Mouse (Mus musculus): ENCODE measurements at regions not wholly inside any gene's neighbourhood (a gene's known extent, or its start where the extent isn't known, plus 50 kb on each side); places are given as distances from the start of the nearest gene placed in this dataset.

DNA sequence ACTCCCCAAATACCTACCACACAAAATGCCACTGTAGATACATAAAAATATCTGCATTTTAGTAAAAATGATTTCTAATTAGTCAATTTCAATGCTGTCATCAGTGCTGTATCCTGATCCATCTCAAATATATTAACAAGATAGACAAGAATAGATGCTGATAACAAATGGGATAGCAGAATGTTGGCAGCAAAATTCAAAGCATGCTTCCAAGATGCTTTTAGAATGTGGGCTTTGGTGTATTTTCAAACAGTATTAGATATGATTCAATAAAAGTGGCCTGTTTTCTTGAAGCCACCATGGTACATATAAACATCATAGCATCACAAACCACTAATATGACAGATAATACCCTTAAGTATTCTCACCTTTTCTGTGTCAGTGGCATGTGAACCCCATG, 597.6 kb downstream of the Cenpc1 start:
- no peak for DNase-seq (ENCODE audit: low spot score in 2 of 2)

DNA sequence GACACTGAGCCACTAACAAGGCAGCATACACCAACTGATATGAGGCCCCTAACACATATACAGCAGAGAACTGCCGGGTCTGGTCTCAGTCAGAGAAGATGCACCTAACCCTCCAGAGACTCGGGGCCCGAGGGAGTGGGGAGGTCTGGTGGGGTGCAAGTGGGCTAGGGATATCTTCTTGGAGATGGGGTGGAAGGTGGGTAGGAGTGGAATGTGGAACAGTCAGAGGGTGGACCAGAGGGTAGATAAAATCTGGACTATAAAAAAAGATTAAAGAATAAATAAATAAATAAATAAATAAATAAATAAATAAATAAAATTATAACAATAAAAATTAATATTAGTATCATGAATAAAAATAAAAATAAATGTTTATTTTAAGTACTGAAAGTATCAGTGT, 598.2 kb downstream of the Cenpc1 start:
- no peak for DNase-seq (ENCODE audit: low spot score in 2 of 2)

Data from cerebellum, postnatal 4 days (tissue).